Comparison of ENCODE assay signal across 21 mouse cellular contexts in the genomic region with DNA sequence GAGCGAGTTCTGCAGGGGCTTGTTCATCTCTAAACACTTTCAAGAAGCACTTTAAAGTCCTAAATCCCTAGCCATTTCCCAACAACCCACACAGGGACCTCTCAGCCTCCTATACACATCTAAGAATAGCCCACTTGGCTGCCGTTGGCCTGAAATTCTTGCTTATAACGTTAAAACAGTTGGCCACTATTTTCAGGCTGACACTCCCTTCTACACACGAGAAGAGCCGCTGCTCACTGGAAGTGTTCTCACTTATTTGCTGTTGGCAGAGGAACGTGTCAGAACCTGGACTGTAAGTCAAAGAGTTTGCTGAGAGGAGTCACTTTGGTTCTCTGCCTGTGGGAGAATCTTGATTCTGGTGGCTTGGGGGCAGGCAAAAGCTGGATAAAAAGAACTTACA. TPM values are rescaled to one million over a fixed set of nuclear protein-coding genes. Genes with fewer than 3 reads are reported as not detected.
"Had no signal": no experiment of that assay in that cellular context is flagged by ENCODE, and none has a peak within 500 bp of the region (broad histone marks: within the 10 kb centered on the region; RNA-seq: fewer than 3 reads in every experiment).

No protein-coding gene starts in this region.

- H3K4me3 ChIP-seq: layer of hippocampus, adult 2 months; left cerebral cortex, adult 2 months; limb, embryonic 12.5 days; liver, embryonic 15.5 days; midbrain, embryonic 10.5 days; myocyte; neural tube, embryonic 15.5 days; stomach, embryonic 15.5 days had no signal

- H3K27ac ChIP-seq: layer of hippocampus, adult 2 months; left cerebral cortex, adult 2 months; limb, embryonic 12.5 days; liver, embryonic 15.5 days; midbrain, embryonic 10.5 days; neural tube, embryonic 15.5 days; stomach, embryonic 15.5 days had no signal

- DNase-seq: kidney, adult 18-20 months; kidney, postnatal 10 days; kidney, postnatal 4 days; lung, adult 2 months; lung, postnatal 10 days; lung, postnatal 4 days; midbrain, embryonic 14.5 days; thymus, postnatal 4 days had no signal

RNA-seq across cellular contexts. Expression of a gene that starts 30.8 kb away (rescaled TPM):
- total RNA-seq: liver, adult 2 months; megakaryocyte, adult 5-6 weeks had no signal
- polyA plus RNA-seq: kidney, embryonic 14.5 days; limb, embryonic 12.5 days; liver, adult 2 months; liver, embryonic 15.5 days; lung, adult 2 months; midbrain, embryonic 10.5 days; midbrain, embryonic 14.5 days; myocyte; neural tube, embryonic 11.5 days; neural tube, embryonic 15.5 days; spleen, adult 2 months; stomach, embryonic 15.5 days had no signal

RNA-seq across cellular contexts. Expression of a gene that starts 33.8 kb away (rescaled TPM):
- polyA plus RNA-seq: myocyte had no signal
